Mouse (Mus musculus) stomach, postnatal 0 days (tissue): ENCODE measurements around the gene Pm20d1. TPM values are rescaled to one million over a fixed set of nuclear protein-coding genes. Genes with fewer than 3 reads are reported as not detected.

ENCODE experiments used
- ATAC-seq: fragments of 200-750 bp; cut with Nextera tagmentation; 2 replicates; pipeline ENCODE4 v1.8.0; 2017; ENCODE audit not compliant: low FRiP score, low TSS enrichment
- DNase-seq: peaks from one replicate; pipeline ENCODE4 v3.0.0-alpha.2; 2016; ENCODE audit warnings: low spot score
- H3K27ac ChIP-seq: fragments of 300-500 bp; sonication (generic); replicated peaks from 2 replicates; pipeline ENCODE4 v1.5.1; 2014; ENCODE audit warnings: mild to moderate bottlenecking, control low read depth
- H3K27me3 ChIP-seq: fragments of 300-500 bp; sonication (generic); 2 replicates; pipeline ENCODE4 v1.6.1; 2014; ENCODE audit warnings: low read length; ENCODE audit not compliant: control insufficient read depth, insufficient read depth
- H3K36me3 ChIP-seq: fragments of 300-500 bp; sonication (generic); 2 replicates; pipeline ENCODE4 v1.6.1; 2014; ENCODE audit warnings: low read length, mixed read lengths; ENCODE audit not compliant: control insufficient read depth, insufficient read depth
- H3K4me1 ChIP-seq: fragments of 300-500 bp; sonication (generic); replicated peaks from 2 replicates; pipeline ENCODE4 v1.6.1; 2014; ENCODE audit warnings: antibody characterized with exemption; ENCODE audit not compliant: control insufficient read depth, insufficient read depth
- H3K4me2 ChIP-seq: fragments of 300-500 bp; sonication (generic); replicated peaks from 2 replicates; pipeline ENCODE4 v1.6.1; 2014; ENCODE audit warnings: low read depth, mild to moderate bottlenecking, control low read depth, moderate library complexity
- H3K4me3 ChIP-seq: fragments of 300-500 bp; sonication (generic); 2 replicates; pipeline ENCODE4 v1.5.1; 2014; ENCODE audit warnings: low read depth, low read length, control low read depth
- H3K9ac ChIP-seq: fragments of 300-500 bp; sonication (generic); 2 replicates; pipeline ENCODE4 v1.6.1; 2014; ENCODE audit warnings: mild to moderate bottlenecking, low read length, control low read depth, mixed read lengths
- H3K9me3 ChIP-seq: fragments of 300-500 bp; sonication (generic); 2 replicates; pipeline ENCODE4 v1.6.1; 2016; ENCODE audit warnings: low read length; ENCODE audit not compliant: control insufficient read depth
- CTCF ChIP-seq: IDR thresholded peaks from 2 replicates; pipeline ENCODE4 v1.5.1; 2016; ENCODE audit warnings: antibody characterized with exemption, low read depth, mild to moderate bottlenecking, moderate library complexity
- EP300 ChIP-seq: optimal IDR thresholded peaks from 2 replicates; pipeline ENCODE3; 2016; ENCODE audit warnings: antibody characterized with exemption
- WGBS: fragments of 180-500 bp; shearing (Covaris S2); extraction: QIAGEN DNeasy Blood & Tissue Kit; methylation state at CpG from one replicate; pipeline ENCODE4 v1.1.7; 2014; 5-methylcytosine and 5-hydroxymethylcytosine counted together
- polyA plus RNA-seq: library from polyadenylated mRNA; unstranded; fragments of >200 nt; fragmentation: Nextera tagmentation; extraction: Ambion mirVana; gene quantifications from 2 replicates; pipeline ENCODE4 v1.2.1, GENCODE M21; 2015

The Pm20d1 gene
- polyA plus RNA-seq, 1 experiment from 2014 or later, result 1.1 TPM

- H3K27me3 ChIP-seq, result no peaks in the 10 kb centered on the region
- 0 out of 2 replicates have a peak, but pooled peaks cover 3% of the 10 kb centered on the region for H3K4me1 ChIP-seq
- DNase-seq (no peak), ATAC-seq (no peak)
- TF ChIP-seq CTCF (no peak), EP300 (no peak)
- 77% methylated on average over 2 of the region's 2 CpGs for WGBS
- no peak overlapping the region for H3K27ac ChIP-seq
- no peaks in the 10 kb centered on the region for H3K9me3 ChIP-seq
- no peak overlapping the region for H3K4me3 ChIP-seq
- no peak overlapping the region for H3K4me2 ChIP-seq
- H3K9ac ChIP-seq, result no peak overlapping the region
- H3K36me3 ChIP-seq, result no peaks in the 10 kb centered on the region
Measured at GRCm38 (mm10) chr1:131869561-131869960, 72.4 kb downstream of the Pm20d1 start.

Other genes with a start within 250 kb of the Pm20d1 start
- 0.02 and 0.04 TPM in 2 replicates for gene Avpr1b, start 198.1 kb upstream of the Pm20d1 start, polyA plus RNA-seq
- 596 and 695 TPM in 2 replicates for gene Ctse, start 159.1 kb upstream of the Pm20d1 start, polyA plus RNA-seq
- gene Rab7b, start 108.7 kb upstream of the Pm20d1 start, polyA plus RNA-seq, result 13.5 and 14.4 TPM in 2 replicates
- 15.4 and 17.6 TPM in 2 replicates for gene Slc26a9, start 53.4 kb upstream of the Pm20d1 start, polyA plus RNA-seq
- 7.0 and 7.1 TPM in 2 replicates for gene Slc41a1, start 30.1 kb downstream of the Pm20d1 start, polyA plus RNA-seq
- 21.4 and 21.6 TPM in 2 replicates for gene Rab29, start 69.8 kb downstream of the Pm20d1 start, polyA plus RNA-seq
- gene Nucks1, start 113.2 kb downstream of the Pm20d1 start, polyA plus RNA-seq, result 24.2 and 30.4 TPM in 2 replicates
- gene Slc45a3, start 165.6 kb downstream of the Pm20d1 start, polyA plus RNA-seq, result 18.4 and 23.3 TPM in 2 replicates
- 13.8 and 14.3 TPM in 2 replicates for gene Elk4, start 210.2 kb downstream of the Pm20d1 start, polyA plus RNA-seq